14 mouse cellular contexts compared by ENCODE assay signal in the genomic region with DNA sequence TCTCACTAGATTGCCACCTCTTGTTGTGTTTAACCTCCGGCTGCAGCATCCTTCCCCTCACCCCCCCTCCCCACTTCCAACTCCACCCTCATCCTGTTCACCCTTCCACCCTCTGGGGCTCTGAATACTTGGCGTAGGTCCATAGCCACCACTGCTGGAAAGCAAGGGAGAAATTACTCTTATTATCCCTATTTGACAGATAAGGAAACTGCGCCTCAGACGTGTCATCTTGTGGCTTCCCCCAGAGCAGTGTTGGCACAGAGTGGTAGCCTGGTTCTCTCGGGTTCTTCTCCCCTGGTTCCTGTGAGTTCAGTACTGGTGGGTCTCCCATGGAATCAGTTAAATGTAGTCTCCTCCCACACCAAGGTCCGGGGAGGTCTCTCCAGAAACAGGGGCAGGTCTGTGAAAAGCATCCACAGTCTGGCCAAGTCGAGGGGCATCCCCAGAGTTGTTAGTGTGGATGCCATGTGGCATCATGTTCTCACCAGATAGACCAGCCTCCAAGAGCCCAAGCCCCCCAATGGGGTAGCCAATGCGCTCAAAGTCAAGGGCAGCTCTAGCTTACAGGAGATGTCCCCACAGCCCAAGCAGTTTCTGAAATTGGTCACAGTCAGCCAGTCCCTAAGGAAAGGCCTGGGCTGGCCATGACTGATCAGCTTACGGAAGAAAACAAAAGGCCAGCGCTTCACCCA. TPM values are rescaled to one million over a fixed set of nuclear protein-coding genes. Genes with fewer than 3 reads are reported as not detected.
DNase-seq lines count a peak whose midpoint lies in the region; ATAC-seq and TF ChIP-seq lines count a peak whose summit lies in the region.
"Had no signal": no experiment of that assay in that cellular context is flagged by ENCODE, and none has a peak within 500 bp of the region (broad histone marks: within the 10 kb centered on the region; RNA-seq: fewer than 3 reads in every experiment).

No protein-coding gene starts in this region.

- TF ChIP-seq CTCF in kidney, adult 2 months (conservative IDR thresholded peaks at IDR 0.05; ENCODE audit: insufficient read depth, insufficient read length, low read depth, low read length), result no peak

- no peaks in the 10 kb centered on the region for H3K36me3 ChIP-seq in kidney, adult 2 months (ENCODE audit: control insufficient read depth, insufficient read depth, low read length)
- H3K36me3 ChIP-seq in liver, embryonic 16.5 days (ENCODE audit: control insufficient read depth, insufficient read depth), result peaks cover 34% of the 10 kb centered on the region
- H3K36me3 ChIP-seq: forebrain, embryonic 12.5 days; stomach, embryonic 15.5 days had no signal

- 68% methylated on average over 10 of the region's 10 CpGs for WGBS in kidney, adult 2 months
- WGBS in liver, embryonic 16.5 days (ENCODE audit: insufficient replicate concordance), result 23% methylated on average over 10 of the region's 10 CpGs

- peak overlapping the region; percentile 19 for H3K9ac ChIP-seq in liver, embryonic 16.5 days (ENCODE audit: low read depth, low read length)
- H3K9ac ChIP-seq: forebrain, embryonic 12.5 days; stomach, embryonic 15.5 days had no signal

- TF ChIP-seq POLR2A in kidney, adult 2 months (IDR thresholded peaks at IDR 0.05; ENCODE audit: low read depth, low read length), result no peak

- peak overlapping the region; percentile 49 for H3K4me2 ChIP-seq in liver, embryonic 16.5 days (ENCODE audit: low read depth, low read length)
- H3K4me2 ChIP-seq: forebrain, embryonic 12.5 days; stomach, embryonic 15.5 days had no signal

- H3K27ac ChIP-seq in kidney, adult 2 months (ENCODE audit: insufficient read depth, low read depth, low read length), result peak overlapping the region; percentile 47; the same call in 1 of the 2 replicates
- H3K27ac ChIP-seq in liver, embryonic 16.5 days (ENCODE audit: low read length), result peak overlapping the region; percentile 65
- H3K27ac ChIP-seq: forebrain, embryonic 12.5 days; hindbrain, postnatal 0 days; stomach, embryonic 15.5 days had no signal

- no peak overlapping the region for H3K4me3 ChIP-seq in kidney, adult 2 months (ENCODE audit: insufficient read depth, low read depth, low read length)
- H3K4me3 ChIP-seq in liver, embryonic 16.5 days (ENCODE audit: low read depth, low read length), result peak overlapping the region; percentile 31
- H3K4me3 ChIP-seq: forebrain, embryonic 12.5 days; stomach, embryonic 15.5 days had no signal

- no peaks in the 10 kb centered on the region for H3K4me1 ChIP-seq in kidney, adult 2 months (ENCODE audit: control insufficient read depth, insufficient read depth, low read length)
- H3K4me1 ChIP-seq in liver, embryonic 16.5 days (ENCODE audit: control insufficient read depth, low read depth, low read length), result peaks cover 65% of the 10 kb centered on the region

- no peaks in the 10 kb centered on the region for H3K9me3 ChIP-seq in liver, embryonic 16.5 days (replicated peaks; ENCODE audit: control insufficient read depth, low read length)
- H3K9me3 ChIP-seq: forebrain, embryonic 12.5 days; stomach, embryonic 15.5 days had no signal

- no peaks in the 10 kb centered on the region for H3K27me3 ChIP-seq in kidney, adult 2 months (replicated peaks; ENCODE audit: control insufficient read depth, insufficient read depth, low read length)
- H3K27me3 ChIP-seq in liver, embryonic 16.5 days (ENCODE audit: control insufficient read depth, insufficient read depth, low read depth, low read length), result no peaks in the 10 kb centered on the region
- H3K27me3 ChIP-seq: forebrain, embryonic 12.5 days; stomach, embryonic 15.5 days had no signal

- peak; percentile 87 for DNase-seq in heart, adult 11 months
- no peak for DNase-seq in heart, adult 9 months (ENCODE audit: low spot score in 2 of 2)
- peak; percentile 84 for DNase-seq in MEL-GATA-1-ER (ENCODE audit: extremely low read depth, low read depth)
- peak; percentile 85 for DNase-seq in kidney, adult 2 months
- DNase-seq in thymus, adult 18-20 months, result no peak
- no peak for DNase-seq in right cerebral cortex, adult 18-20 months
- no peak for DNase-seq in c-Kit-positive CD71-positive TER-119-positive erythroid progenitor cells, embryonic 14.5 days (ENCODE audit: low spot score)
- DNase-seq: cerebellum, postnatal 10 days; gastrocnemius, postnatal 25 days; left cerebral cortex, postnatal 4 days had no signal

- 0 out of 2 replicates have a peak, but pooled peaks have one; percentile 4 for ATAC-seq in liver, embryonic 16.5 days (ENCODE audit: low read depth)
- ATAC-seq: hindbrain, postnatal 0 days had no signal

RNA-seq across cellular contexts. Expression of gene Fhdc1, which starts 12.7 kb away (rescaled TPM):
- polyA plus RNA-seq in kidney, adult 2 months (2012; rRNA removed), result 0.58 and 0.80 TPM in 2 replicates
- 50.0 and 59.2 TPM in 2 replicates for polyA plus RNA-seq in liver, embryonic 16.5 days (2015; fragmentation: Nextera tagmentation; extraction: Ambion mirVana)

Comparison
In these comparisons a context has a peak if more than half of its experiments do, and no peak if none do; other contexts are left out.
1. DNase-seq: peak in heart, adult 11 months (single experiment), MEL-GATA-1-ER (single experiment) and kidney, adult 2 months (single experiment); none in heart, adult 9 months (0 of 2), thymus, adult 18-20 months (0 of 2), right cerebral cortex, adult 18-20 months (single experiment) and c-Kit-positive CD71-positive TER-119-positive erythroid progenitor cells, embryonic 14.5 days (single experiment).
2. RNA of gene Fhdc1, which starts 12.7 kb away (polyA plus RNA-seq): 50.0 to 59.2 TPM in liver, embryonic 16.5 days; 0.58 to 0.80 TPM in kidney, adult 2 months; every median in the first group is over 10 times any median in the second.